In genomic region chr15:4247637-4248136, GRCm38 (mm10) we compare ENCODE assay signal across 15 mouse cellular contexts.
"Had no signal": no experiment of that assay in that cellular context is flagged by ENCODE, and none has a peak within 500 bp of the region (broad histone marks: within the 10 kb centered on the region; RNA-seq: fewer than 3 reads in every experiment).

No protein-coding gene starts in this region.

- H3K4me3 ChIP-seq: lung, embryonic 15.5 days; megakaryocyte, embryonic 14.5 days; midbrain, embryonic 13.5 days; midbrain, embryonic 15.5 days; neural tube, embryonic 12.5 days had no signal

- DNase-seq: lung, adult 2 months; lung, postnatal 14 days; lung, postnatal 36 days; right cerebral cortex, postnatal 14 days; thymus, adult 18-20 months; thymus, postnatal 14 days; thymus, postnatal 36 days had no signal

- H3K36me3 ChIP-seq: lung, embryonic 15.5 days; midbrain, embryonic 13.5 days; midbrain, embryonic 15.5 days; neural tube, embryonic 12.5 days had no signal

- H3K27ac ChIP-seq: lung, embryonic 15.5 days; macrophage; midbrain, embryonic 13.5 days; midbrain, embryonic 15.5 days; neural tube, embryonic 12.5 days had no signal

- H3K9ac ChIP-seq: lung, embryonic 15.5 days; midbrain, embryonic 13.5 days; midbrain, embryonic 15.5 days; neural tube, embryonic 12.5 days had no signal

- H3K9me3 ChIP-seq: lung, embryonic 15.5 days; megakaryocyte, embryonic 14.5 days; midbrain, embryonic 13.5 days; midbrain, embryonic 15.5 days; neural tube, embryonic 12.5 days had no signal

- H3K27me3 ChIP-seq: lung, embryonic 15.5 days; megakaryocyte, embryonic 14.5 days; midbrain, embryonic 13.5 days; midbrain, embryonic 15.5 days; neural tube, embryonic 12.5 days had no signal

- ATAC-seq: lung, postnatal 0 days; midbrain, embryonic 13.5 days; midbrain, embryonic 15.5 days had no signal

- H3K4me1 ChIP-seq: lung, embryonic 15.5 days; megakaryocyte, embryonic 14.5 days; midbrain, embryonic 13.5 days; midbrain, embryonic 15.5 days; neural tube, embryonic 12.5 days had no signal

- H3K4me2 ChIP-seq: lung, embryonic 15.5 days; midbrain, embryonic 11.5 days; midbrain, embryonic 13.5 days; midbrain, embryonic 15.5 days; neural tube, embryonic 12.5 days had no signal
